Comparison of ENCODE assay signal across 9 mouse cellular contexts in the genomic region with DNA sequence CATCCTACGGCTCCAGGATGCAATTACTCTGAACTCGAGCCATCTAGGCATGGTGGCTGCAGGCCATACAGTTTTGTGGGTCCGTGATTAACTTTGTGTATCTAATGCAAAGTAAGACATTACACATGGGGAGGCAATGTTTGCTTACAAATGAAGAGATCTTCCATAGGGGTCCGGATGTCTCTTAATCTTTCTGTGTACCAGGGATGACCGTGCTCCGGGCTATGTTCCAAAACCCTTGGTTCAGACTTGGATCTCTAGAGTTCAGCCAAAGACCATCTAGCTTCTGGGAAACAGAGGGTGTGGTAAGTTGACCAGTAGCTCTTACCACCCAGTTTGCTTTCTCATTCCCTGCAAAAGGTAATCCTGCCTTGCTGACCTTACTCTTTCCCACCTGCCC. TPM values are rescaled to one million over a fixed set of nuclear protein-coding genes. Genes with fewer than 3 reads are reported as not detected.
DNase-seq lines count a peak whose midpoint lies in the region; ATAC-seq and TF ChIP-seq lines count a peak whose summit lies in the region.
"Had no signal": no experiment of that assay in that cellular context is flagged by ENCODE, and none has a peak within 500 bp of the region (broad histone marks: within the 10 kb centered on the region; RNA-seq: fewer than 3 reads in every experiment).

No protein-coding gene starts in this region.

- no peaks in the 10 kb centered on the region for H3K79me2 ChIP-seq in liver, adult 2 months (ENCODE audit: control insufficient read depth, insufficient read depth, low read length)

- no peaks in the 10 kb centered on the region for H3K27me3 ChIP-seq in liver, adult 2 months (ENCODE audit: control insufficient read depth, insufficient read depth, low read length)
- H3K27me3 ChIP-seq in heart, embryonic 15.5 days, result no peaks in the 10 kb centered on the region
- H3K27me3 ChIP-seq in lung, embryonic 16.5 days (ENCODE audit: control insufficient read depth, insufficient read depth, low read depth, low read length), result no peaks in the 10 kb centered on the region
- H3K27me3 ChIP-seq: embryonic facial prominence, embryonic 13.5 days had no signal

- no peak overlapping the region for H3K4me2 ChIP-seq in heart, embryonic 15.5 days
- peak overlapping the region; percentile 37 for H3K4me2 ChIP-seq in lung, embryonic 16.5 days (ENCODE audit: low read depth, low read length)
- H3K4me2 ChIP-seq: embryonic facial prominence, embryonic 13.5 days had no signal

- peak overlapping the region; percentile 65 for H3K27ac ChIP-seq in liver, adult 2 months (replicated peaks; ENCODE audit: insufficient read depth, low read depth, low read length)
- H3K27ac ChIP-seq in heart, embryonic 15.5 days, result 0 out of 2 replicates have a peak overlapping the region, but pooled peaks have one; percentile 15
- H3K27ac ChIP-seq in lung, embryonic 16.5 days (ENCODE audit: low read length), result peak overlapping the region; percentile 61
- H3K27ac ChIP-seq: embryonic facial prominence, embryonic 13.5 days had no signal

- 17% methylated on average over 6 of the region's 6 CpGs for WGBS in liver, adult 2 months
- WGBS in heart, embryonic 15.5 days, result 57% methylated on average over 6 of the region's 6 CpGs
- 46% methylated on average over 6 of the region's 6 CpGs for WGBS in lung, embryonic 16.5 days

- no peak for TF ChIP-seq POLR2A in liver, adult 2 months (IDR thresholded peaks at IDR 0.05; ENCODE audit: extremely low read depth, insufficient read depth, low read length)

- H3K4me3 ChIP-seq in liver, adult 2 months (ENCODE audit: insufficient read depth, low read depth, low read length), result no peak overlapping the region
- H3K4me3 ChIP-seq in heart, embryonic 15.5 days, result no peak overlapping the region
- H3K4me3 ChIP-seq in lung, embryonic 16.5 days (ENCODE audit: low read length), result no peak overlapping the region
- H3K4me3 ChIP-seq: embryonic facial prominence, embryonic 13.5 days had no signal

- H3K9me3 ChIP-seq in heart, embryonic 15.5 days (replicated peaks), result no peaks in the 10 kb centered on the region
- no peaks in the 10 kb centered on the region for H3K9me3 ChIP-seq in lung, embryonic 16.5 days (ENCODE audit: control insufficient read depth, low read length)
- H3K9me3 ChIP-seq: embryonic facial prominence, embryonic 13.5 days had no signal

- no peaks in the 10 kb centered on the region for H3K36me3 ChIP-seq in liver, adult 2 months (ENCODE audit: control insufficient read depth, insufficient read depth, low read length)
- H3K36me3 ChIP-seq in heart, embryonic 15.5 days, result no peaks in the 10 kb centered on the region
- no peaks in the 10 kb centered on the region for H3K36me3 ChIP-seq in lung, embryonic 16.5 days (ENCODE audit: control insufficient read depth, insufficient read depth, low read length)
- H3K36me3 ChIP-seq: embryonic facial prominence, embryonic 13.5 days had no signal

- peaks cover 14% of the 10 kb centered on the region for H3K4me1 ChIP-seq in liver, adult 2 months (ENCODE audit: control insufficient read depth, insufficient read depth, low read length)
- H3K4me1 ChIP-seq in heart, embryonic 15.5 days (replicated peaks), result peaks cover 33% of the 10 kb centered on the region
- H3K4me1 ChIP-seq in lung, embryonic 16.5 days (replicated peaks; ENCODE audit: control insufficient read depth, insufficient read depth, low read length), result peaks cover 24% of the 10 kb centered on the region

- H3K9ac ChIP-seq in liver, adult 2 months (ENCODE audit: low read depth, low read length), result no peak overlapping the region
- H3K9ac ChIP-seq in heart, embryonic 15.5 days, result no peak overlapping the region
- no peak overlapping the region for H3K9ac ChIP-seq in lung, embryonic 16.5 days (ENCODE audit: low read length)
- H3K9ac ChIP-seq: embryonic facial prominence, embryonic 13.5 days had no signal

- no peak for ATAC-seq in heart, embryonic 15.5 days (replicated peaks; ENCODE audit: insufficient number of reproducible peaks, insufficient read depth, low FRiP score, low read depth)
- ATAC-seq in lung, embryonic 16.5 days (ENCODE audit: low read depth), result 0 out of 2 replicates have a peak, but pooled peaks have one; percentile 8

- no peak for TF ChIP-seq CTCF in liver, adult 2 months (IDR thresholded peaks at IDR 0.05; ENCODE audit: low read depth, low read length)

- peak; percentile 42 for DNase-seq in adrenal gland, postnatal 14 days
- no peak for DNase-seq in adrenal gland, adult 2 months
- peak; percentile 73 for DNase-seq in liver, adult 2 months (ENCODE audit: extremely low read depth, low read depth, low spot score)
- DNase-seq in liver, result no peak
- DNase-seq in frontal cortex, postnatal 14 days (ENCODE audit: low spot score in 2 of 2), result no peak
- DNase-seq in urinary bladder, adult 2 months (ENCODE audit: low spot score), result no peak

RNA-seq across cellular contexts. Expression of a gene that starts 4.4 kb away (rescaled TPM):
- total RNA-seq in adrenal gland, postnatal 14 days (2021), result 28.3 and 30.0 TPM in 2 replicates
- 10 to 100 TPM; 39.2 to 54.0 TPM for total RNA-seq in adrenal gland, adult 2 months (2021)
- 75.3 and 107 TPM in 2 replicates for polyA plus RNA-seq in adrenal gland, adult 2 months (2012; rRNA removed)
- 27.8 and 28.1 TPM in 2 replicates for total RNA-seq in liver, adult 2 months (2014; rRNA removed)
- polyA plus RNA-seq in liver, adult 2 months (2012; rRNA removed), result 15.8 and 16.2 TPM in 2 replicates
- polyA plus RNA-seq in heart, embryonic 15.5 days (2015; fragmentation: Nextera tagmentation; extraction: Ambion mirVana), result 2.7 and 2.8 TPM in 2 replicates
- polyA plus RNA-seq in lung, embryonic 16.5 days (2015; fragmentation: Nextera tagmentation; extraction: Ambion mirVana), result 3.3 and 3.4 TPM in 2 replicates
- 10.4 and 12.0 TPM in 2 replicates for polyA plus RNA-seq in urinary bladder, adult 2 months (2012; rRNA removed)

Comparison
In these comparisons a context has a peak if more than half of its experiments do, and no peak if none do; other contexts are left out.
1. DNase-seq: peak in adrenal gland, postnatal 14 days (single experiment) and liver, adult 2 months (single experiment); none in adrenal gland, adult 2 months (single experiment), liver (single experiment), frontal cortex, postnatal 14 days (0 of 2) and urinary bladder, adult 2 months (single experiment).
2. H3K27ac ChIP-seq: peak in every context shown above with its lines; median percentile 65 in liver, adult 2 months; 61 in lung, embryonic 16.5 days; 15 in heart, embryonic 15.5 days.